Mouse (Mus musculus) liver, adult 2 months (tissue): ENCODE data around the gene Adpgk. TPM values are rescaled to one million over a fixed set of nuclear protein-coding genes. Genes with fewer than 3 reads are reported as not detected.

Source experiments
- DNase-seq: peaks from one replicate; pipeline ENCODE4 v3.0.0-alpha.2; 2011; ENCODE audit warnings: low read depth, low spot score; ENCODE audit errors: extremely low read depth
- H3K27ac ChIP-seq: fragments of 200-500 bp; replicated peaks from 2 replicates; pipeline ENCODE4 v1.5.1; 2012; ENCODE audit warnings: low read depth, mild to moderate bottlenecking, control low read depth, inconsistent platforms, low read length; ENCODE audit not compliant: insufficient read depth
- H3K27me3 ChIP-seq: fragments of 200-500 bp; 2 replicates; pipeline ENCODE4 v1.6.1; 2012; ENCODE audit warnings: mild to moderate bottlenecking, moderate library complexity, low read length, inconsistent platforms; ENCODE audit not compliant: control insufficient read depth, insufficient read depth
- H3K36me3 ChIP-seq: fragments of 200-500 bp; 2 replicates; pipeline ENCODE4 v1.6.1; 2012; ENCODE audit warnings: low read length, inconsistent platforms; ENCODE audit not compliant: control insufficient read depth, insufficient read depth
- H3K4me1 ChIP-seq: fragments of 200-500 bp; 2 replicates; pipeline ENCODE4 v1.6.1; 2011; ENCODE audit warnings: low read length; ENCODE audit not compliant: control insufficient read depth, insufficient read depth
- H3K4me3 ChIP-seq: fragments of 200-500 bp; 2 replicates; pipeline ENCODE4 v1.5.1; 2011; ENCODE audit warnings: low read depth, mild to moderate bottlenecking, control low read depth, low read length, moderate library complexity; ENCODE audit not compliant: insufficient read depth
- H3K79me2 ChIP-seq: fragments of 200-500 bp; 2 replicates; pipeline ENCODE4 v1.6.1; 2012; ENCODE audit warnings: inconsistent platforms, mild to moderate bottlenecking, low read length, moderate library complexity; ENCODE audit not compliant: control insufficient read depth, insufficient read depth
- H3K9ac ChIP-seq: fragments of 200-500 bp; 2 replicates; pipeline ENCODE4 v1.6.1; 2012; ENCODE audit warnings: low read depth, mild to moderate bottlenecking, control low read depth, inconsistent platforms, low read length
- CTCF ChIP-seq: fragments of 200-500 bp; IDR thresholded peaks from 2 replicates; pipeline ENCODE4 v1.5.1; 2011; ENCODE audit warnings: low read depth, low read length, control low read depth
- POLR2A ChIP-seq: fragments of 200-500 bp; IDR thresholded peaks from 2 replicates; pipeline ENCODE4 v1.6.1; 2011; ENCODE audit warnings: low read length, control low read depth; ENCODE audit not compliant: insufficient read depth; ENCODE audit errors: extremely low read depth
- WGBS: fragments of 180-500 bp; shearing (Covaris S2); methylation state at CpG from one replicate; pipeline ENCODE4 v1.1.7; 2018; 5-methylcytosine and 5-hydroxymethylcytosine counted together
- polyA plus RNA-seq: library from polyadenylated mRNA; depleted of rRNA; stranded (reverse); fragments of >200 nt; gene quantifications from 2 replicates; pipeline ENCODE4 v1.2.3, GENCODE M21; 2012; rRNA removed
- total RNA-seq: library from RNA; depleted of rRNA; stranded (reverse); fragments of >200 nt; gene quantifications from 2 replicates; pipeline ENCODE4 v1.2.3, GENCODE M21; 2014; rRNA removed

Gene Adpgk
- total and polyA plus RNA-seq, 2 experiments: 7.9 to 11.3 TPM

- no peaks in the 10 kb centered on the region for H3K4me1 ChIP-seq
- H3K27me3 ChIP-seq: no peaks in the 10 kb centered on the region
- H3K79me2 ChIP-seq: no peaks in the 10 kb centered on the region
- no peak for TF ChIP-seq CTCF
- no peak for TF ChIP-seq POLR2A
- DNase-seq: no peak
- no peak overlapping the region for H3K27ac ChIP-seq
- 65% methylated on average over 5 of the region's 5 CpGs for WGBS
- no peak overlapping the region for H3K4me3 ChIP-seq
- H3K9ac ChIP-seq: no peak overlapping the region
- H3K36me3 ChIP-seq: no peaks in the 10 kb centered on the region
These were observed 77.9 kb downstream of the Adpgk start for GRCm38 (mm10) chr9:59369220-59369619.

GRCm38 (mm10) chr9:59369646-59370045 lies 78.3 kb downstream of the Adpgk start:
- H3K79me2 ChIP-seq: no peaks in the 10 kb centered on the region
- TF ChIP-seq CTCF: no peak
- TF ChIP-seq POLR2A: no peak
- H3K27ac ChIP-seq: no peak overlapping the region
- DNase-seq: no peak
- H3K36me3 ChIP-seq: no peaks in the 10 kb centered on the region
- 90% methylated on average over 9 of the region's 9 CpGs for WGBS
- H3K4me1 ChIP-seq: no peaks in the 10 kb centered on the region
- H3K27me3 ChIP-seq: no peaks in the 10 kb centered on the region
- no peak overlapping the region for H3K4me3 ChIP-seq
- no peak overlapping the region for H3K9ac ChIP-seq

Other genes with a start within 250 kb of the Adpgk start
- gene Bbs4, start 62.0 kb downstream of the Adpgk start, total RNA-seq: 2.2 and 2.9 TPM in 2 replicates
- gene Bbs4, start 62.0 kb downstream of the Adpgk start, polyA plus RNA-seq: 0.50 and 0.57 TPM in 2 replicates
- gene Arih1, start 195.1 kb downstream of the Adpgk start, total RNA-seq: 26.6 and 31.4 TPM in 2 replicates
- gene Arih1, start 195.1 kb downstream of the Adpgk start, polyA plus RNA-seq: 9.5 and 10.2 TPM in 2 replicates
- gene Hexa, start 248.0 kb downstream of the Adpgk start, total RNA-seq: 39.6 and 46.2 TPM in 2 replicates
- gene Hexa, start 248.0 kb downstream of the Adpgk start, polyA plus RNA-seq: 38.9 and 46.2 TPM in 2 replicates
- gene Tmem202, start 248.3 kb downstream of the Adpgk start, total RNA-seq: 0.18 TPM in 1 of 2 replicates, not detected in the other
- 0.07 TPM in 1 of 2 replicates, not detected in the other for gene Tmem202, start 248.3 kb downstream of the Adpgk start, polyA plus RNA-seq